Mouse (Mus musculus): ENCODE data around the gene Olfr99. TPM values are rescaled to one million over a fixed set of nuclear protein-coding genes. Genes with fewer than 3 reads are reported as not detected.
"Not testable (repeated sequence)": the region's sequence is repeated elsewhere in the genome, so short reads cannot be mapped to it uniquely, and the experiment has no call there.

Olfr99 gene
- polyA plus RNA-seq, 1 experiment from 2014 or later = not detected

DNA sequence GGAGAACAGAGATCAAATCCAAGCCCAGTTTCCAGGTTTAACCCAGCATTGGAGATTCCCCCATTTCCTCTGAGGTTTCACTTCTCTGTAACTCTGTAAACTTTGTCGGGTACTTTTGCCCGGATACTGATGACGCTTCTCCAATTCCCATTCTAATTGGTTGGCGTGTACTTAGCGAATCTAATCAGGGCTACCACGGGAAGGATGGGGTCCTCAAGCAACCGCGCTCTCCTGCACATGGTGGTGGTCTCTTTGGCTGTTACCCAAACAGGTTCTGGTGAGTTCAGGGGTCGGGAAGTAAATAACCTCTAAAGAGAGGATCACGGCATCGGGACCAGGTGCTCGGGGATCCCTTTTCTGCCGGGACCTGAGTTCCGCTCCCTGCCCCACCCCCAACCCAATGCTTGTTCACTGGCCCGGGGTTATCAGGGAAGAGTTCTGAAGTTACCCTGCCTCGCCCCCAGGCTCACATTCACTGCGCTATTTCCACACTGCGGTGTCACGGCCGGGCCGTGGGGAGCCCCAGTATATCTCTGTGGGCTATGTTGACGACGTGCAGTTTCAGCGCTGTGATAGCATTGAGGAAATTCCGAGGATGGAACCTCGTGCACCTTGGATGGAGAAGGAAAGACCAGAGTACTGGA, 13.1 kb downstream of the Olfr99 start, which contains the start of gene H2-M3:
Gene H2-M3 (plus strand): TSS at position 163 of the 644 bp plus-strand sequence.
- Histone ChIP-seq H3K27ac (ENCODE audit: low read depth, low read length) (no peak within 1 kb of the TSS), H3K9me3 (replicated peaks; ENCODE audit: control insufficient read depth, low read length) (no peaks in the 10 kb centered on the region), H3K4me2 (peak within 1 kb of the TSS; percentile 95), H3K4me3 (ENCODE audit: low read depth, low read length) (peak within 1 kb of the TSS; percentile 56), H3K36me3 (ENCODE audit: control insufficient read depth, insufficient read depth, low read length) (no peaks in the 10 kb centered on the region), H3K27me3 (ENCODE audit: control insufficient read depth, insufficient read depth, low read length) (no peaks in the 10 kb centered on the region), H3K9ac (ENCODE audit: low read depth, low read length) (peak within 1 kb of the TSS; percentile 49), H3K4me1 (ENCODE audit: control insufficient read depth, insufficient read depth, low read length) (no peaks in the 10 kb centered on the region)
- ATAC-seq (replicated peaks; ENCODE audit: insufficient number of reproducible peaks, low FRiP score, low TSS enrichment) = peak; percentile 95
- WGBS (ENCODE audit: insufficient replicate concordance) = 2% methylated on average over 26 of the region's 26 CpGs

GRCm38 (mm10) chr17:37263626-37264025, 19.6 kb downstream of the Olfr99 start, which contains the start of gene Olfr98:
Gene Olfr98, minus strand, starts transcription at chr17:37263749.
- Histone ChIP-seq H3K27me3 (ENCODE audit: control insufficient read depth, insufficient read depth, low read length) (no peaks in the 10 kb centered on the region), H3K9ac (ENCODE audit: low read depth, low read length) (no peak within 1 kb of the TSS), H3K27ac (ENCODE audit: low read depth, low read length) (no peak within 1 kb of the TSS), H3K4me2 (no peak within 1 kb of the TSS), H3K9me3 (replicated peaks; ENCODE audit: control insufficient read depth, low read length) (no peaks in the 10 kb centered on the region), H3K36me3 (ENCODE audit: control insufficient read depth, insufficient read depth, low read length) (no peaks in the 10 kb centered on the region), H3K4me1 (ENCODE audit: control insufficient read depth, insufficient read depth, low read length) (no peaks in the 10 kb centered on the region), H3K4me3 (ENCODE audit: low read depth, low read length) (no peak within 1 kb of the TSS)
- 73% methylated on average over 1 of the region's 1 CpGs for WGBS (ENCODE audit: insufficient replicate concordance)
- ATAC-seq (replicated peaks; ENCODE audit: insufficient number of reproducible peaks, low FRiP score, low TSS enrichment) = no peak

- ATAC-seq (replicated peaks; ENCODE audit: insufficient number of reproducible peaks, low FRiP score, low TSS enrichment) = no peak
- Histone ChIP-seq H3K4me1 (ENCODE audit: control insufficient read depth, insufficient read depth, low read length) (no peaks in the 10 kb centered on the region), H3K27ac (ENCODE audit: low read depth, low read length) (no peak overlapping the region), H3K27me3 (ENCODE audit: control insufficient read depth, insufficient read depth, low read length) (no peaks in the 10 kb centered on the region), H3K4me2 (no peak overlapping the region), H3K9ac (ENCODE audit: low read depth, low read length) (no peak overlapping the region), H3K36me3 (ENCODE audit: control insufficient read depth, insufficient read depth, low read length) (no peaks in the 10 kb centered on the region), H3K9me3 (replicated peaks; ENCODE audit: control insufficient read depth, low read length) (no peaks in the 10 kb centered on the region), H3K4me3 (ENCODE audit: low read depth, low read length) (no peak overlapping the region)
- WGBS (ENCODE audit: insufficient replicate concordance) = 10% methylated on average over 1 of the region's 1 CpGs
These were observed 32.7 kb downstream of the Olfr99 start for GRCm38 (mm10) chr17:37250544-37250943.

GRCm38 (mm10) chr17:37249460-37249859, 33.8 kb downstream of the Olfr99 start:
- no peak overlapping the region for H3K27ac ChIP-seq (ENCODE audit: low read depth, low read length)
- H3K4me3 ChIP-seq (ENCODE audit: low read depth, low read length) = no peak overlapping the region
- H3K9ac ChIP-seq (ENCODE audit: low read depth, low read length) = no peak overlapping the region
- no peak overlapping the region for H3K4me2 ChIP-seq
- no peaks in the 10 kb centered on the region for H3K9me3 ChIP-seq (replicated peaks; ENCODE audit: control insufficient read depth, low read length)
- no peaks in the 10 kb centered on the region for H3K4me1 ChIP-seq (ENCODE audit: control insufficient read depth, insufficient read depth, low read length)
- no peaks in the 10 kb centered on the region for H3K27me3 ChIP-seq (ENCODE audit: control insufficient read depth, insufficient read depth, low read length)
- no peaks in the 10 kb centered on the region for H3K36me3 ChIP-seq (ENCODE audit: control insufficient read depth, insufficient read depth, low read length)
- ATAC-seq (replicated peaks; ENCODE audit: insufficient number of reproducible peaks, low FRiP score, low TSS enrichment) = no peak

DNA sequence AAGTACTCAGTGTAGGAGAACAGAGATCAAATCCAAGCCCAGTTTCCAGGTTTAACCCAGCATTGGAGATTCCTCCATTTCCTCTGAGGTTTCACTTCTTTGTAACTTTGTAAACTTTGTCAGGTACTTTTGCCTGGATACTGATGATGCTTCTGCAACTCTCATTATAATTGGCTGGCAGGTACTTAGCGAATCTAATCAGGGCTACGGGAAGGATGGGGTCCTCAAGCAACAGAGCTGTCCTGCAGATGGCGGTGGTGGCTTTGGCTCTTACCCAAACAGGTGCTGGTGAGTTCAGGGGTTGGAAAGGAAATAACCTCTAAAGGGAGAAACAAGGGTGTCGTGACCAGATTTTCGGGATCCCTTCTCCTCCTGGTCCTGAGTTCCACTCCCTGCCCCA, 36.5 kb downstream of the Olfr99 start:
- Histone ChIP-seq H3K4me1 (ENCODE audit: control insufficient read depth, insufficient read depth, low read length) (no peaks in the 10 kb centered on the region), H3K9ac (ENCODE audit: low read depth, low read length) (no peak overlapping the region), H3K4me3 (ENCODE audit: low read depth, low read length) (no peak overlapping the region), H3K36me3 (ENCODE audit: control insufficient read depth, insufficient read depth, low read length) (no peaks in the 10 kb centered on the region), H3K27ac (ENCODE audit: low read depth, low read length) (no peak overlapping the region), H3K4me2 (no peak overlapping the region), H3K27me3 (ENCODE audit: control insufficient read depth, insufficient read depth, low read length) (no peaks in the 10 kb centered on the region), H3K9me3 (replicated peaks; ENCODE audit: control insufficient read depth, low read length) (no peaks in the 10 kb centered on the region)
- WGBS (ENCODE audit: insufficient replicate concordance) = 23% methylated on average over 5 of the region's 5 CpGs
- peak; percentile 71; the same call in 1 of the 2 replicates for ATAC-seq (replicated peaks; ENCODE audit: insufficient number of reproducible peaks, low FRiP score, low TSS enrichment)

DNA sequence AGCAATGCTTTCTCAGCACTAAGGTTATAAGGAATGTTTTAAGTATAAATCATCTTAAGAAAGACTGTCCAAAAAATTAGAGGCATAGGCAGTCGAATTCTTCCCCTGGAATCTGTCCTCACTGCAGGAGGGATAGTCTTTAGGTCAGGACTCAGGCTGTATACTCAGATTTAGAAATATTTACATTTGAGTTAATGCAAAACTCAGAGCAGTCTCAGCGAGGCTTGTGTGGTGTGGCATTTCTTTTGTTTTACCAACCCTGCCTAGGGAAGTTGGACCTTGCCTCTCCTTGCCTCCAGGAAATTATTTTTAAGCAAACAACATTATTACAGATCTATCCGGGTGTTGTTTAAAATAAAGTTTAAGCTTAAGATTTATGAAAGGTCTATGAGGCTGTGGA, 41.1 kb downstream of the Olfr99 start:
- H3K9ac ChIP-seq (ENCODE audit: low read depth, low read length) = no peak overlapping the region
- no peaks in the 10 kb centered on the region for H3K36me3 ChIP-seq (ENCODE audit: control insufficient read depth, insufficient read depth, low read length)
- WGBS (ENCODE audit: insufficient replicate concordance) = 55% methylated on average over 3 of the region's 3 CpGs
- H3K4me1 ChIP-seq (ENCODE audit: control insufficient read depth, insufficient read depth, low read length) = no peaks in the 10 kb centered on the region
- H3K9me3 ChIP-seq (replicated peaks; ENCODE audit: control insufficient read depth, low read length) = 0 out of 2 replicates have a peak, but pooled peaks cover 4% of the 10 kb centered on the region
- no peak overlapping the region for H3K4me2 ChIP-seq
- H3K27me3 ChIP-seq (ENCODE audit: control insufficient read depth, insufficient read depth, low read length) = no peaks in the 10 kb centered on the region
- no peak overlapping the region for H3K4me3 ChIP-seq (ENCODE audit: low read depth, low read length)
- H3K27ac ChIP-seq (ENCODE audit: low read depth, low read length) = no peak overlapping the region
- ATAC-seq (replicated peaks; ENCODE audit: insufficient number of reproducible peaks, low FRiP score, low TSS enrichment) = no peak

GRCm38 (mm10) chr17:37237230-37237629, 46.0 kb downstream of the Olfr99 start, which contains the start of gene Olfr97:
Gene Olfr97, minus strand, starts transcription at chr17:37237330.
- not testable (repeated sequence) for H3K9ac ChIP-seq (ENCODE audit: low read depth, low read length); ATAC-seq (replicated peaks; ENCODE audit: insufficient number of reproducible peaks, low FRiP score, low TSS enrichment)
- 84% methylated on average over 2 of the region's 2 CpGs for WGBS (ENCODE audit: insufficient replicate concordance)

More at GRCm38 (mm10) chr17:37237230-37237629, 46.0 kb downstream of the Olfr99 start, which contains the start of gene Olfr97:
- H3K4me2 ChIP-seq; H3K4me1 ChIP-seq (ENCODE audit: control insufficient read depth, insufficient read depth, low read length); H3K4me3 ChIP-seq (ENCODE audit: low read depth, low read length); H3K9me3 ChIP-seq (replicated peaks; ENCODE audit: control insufficient read depth, low read length); H3K27ac ChIP-seq (ENCODE audit: low read depth, low read length); H3K27me3 ChIP-seq (ENCODE audit: control insufficient read depth, insufficient read depth, low read length); H3K36me3 ChIP-seq (ENCODE audit: control insufficient read depth, insufficient read depth, low read length): not testable (repeated sequence)

All from heart, embryonic 11.5 days (tissue).